Mouse (Mus musculus): ENCODE data around the gene Pnn. TPM values are rescaled to one million over a fixed set of nuclear protein-coding genes. Genes with fewer than 3 reads are reported as not detected.

Gene Pnn
- polyA plus RNA-seq, 1 experiment = 34.0 TPM

DNA sequence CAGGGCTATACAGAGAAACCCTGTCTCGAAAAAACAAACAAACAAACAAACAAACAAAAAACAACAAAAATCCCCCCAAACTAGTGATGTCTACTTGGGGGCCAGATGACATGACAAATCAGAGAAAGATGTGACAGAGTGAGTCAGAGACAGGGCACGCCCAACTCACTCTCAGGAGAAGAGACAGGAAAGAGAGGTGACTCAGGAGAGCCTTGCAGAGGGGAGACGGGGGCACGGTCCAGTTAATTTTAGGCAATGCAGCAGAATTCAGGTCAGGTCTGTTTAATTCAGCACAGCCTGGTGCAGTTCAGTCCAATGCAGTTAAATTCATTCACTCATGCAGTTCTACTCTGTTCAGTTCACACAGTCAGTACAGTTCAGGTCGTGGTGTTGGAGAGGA, 19.5 kb downstream of the Pnn start:
- no peak for TF ChIP-seq CTCF (IDR thresholded peaks at IDR 0.05; ENCODE audit: borderline replicate concordance, control insufficient read depth, extremely low read depth, insufficient read depth, low read length, poor library complexity)
- TF ChIP-seq POLR2A (IDR thresholded peaks at IDR 0.05; ENCODE audit: control insufficient read depth, extremely low read depth, insufficient read depth, low read length, poor library complexity) = no peak
- H3K36me3 ChIP-seq (ENCODE audit: control insufficient read depth, insufficient read depth, low read length) = no peaks in the 10 kb centered on the region
- WGBS = 86% methylated on average over 5 of the region's 5 CpGs
- DNase-seq = no peak
- no peaks in the 10 kb centered on the region for H3K4me1 ChIP-seq (replicated peaks; ENCODE audit: control insufficient read depth, insufficient read depth, low read length)
- no peak overlapping the region for H3K27ac ChIP-seq (ENCODE audit: control insufficient read depth, insufficient read depth, low read length)
- H3K27me3 ChIP-seq (ENCODE audit: control insufficient read depth, insufficient read depth, low read length) = no peaks in the 10 kb centered on the region
- H3K4me3 ChIP-seq (ENCODE audit: control insufficient read depth, insufficient read depth, low read length) = no peak overlapping the region

- TF ChIP-seq CTCF (IDR thresholded peaks at IDR 0.05; ENCODE audit: borderline replicate concordance, control insufficient read depth, extremely low read depth, insufficient read depth, low read length, poor library complexity) (no peak), POLR2A (IDR thresholded peaks at IDR 0.05; ENCODE audit: control insufficient read depth, extremely low read depth, insufficient read depth, low read length, poor library complexity) (no peak)
- 74% methylated on average over 2 of the region's 2 CpGs for WGBS
- no peak overlapping the region for H3K4me3 ChIP-seq (ENCODE audit: control insufficient read depth, insufficient read depth, low read length)
These were observed 26.9 kb downstream of the Pnn start for GRCm38 (mm10) chr12:59093543-59093942.

GRCm38 (mm10) chr12:59095104-59096025, 28.7 kb downstream of the Pnn start, which contains the start of gene Mia2:
Mia2 (plus strand) TSS chr12:59095799.
- Histone ChIP-seq H3K27me3 (ENCODE audit: control insufficient read depth, insufficient read depth, low read length) (no peaks in the 10 kb centered on the region), H3K36me3 (ENCODE audit: control insufficient read depth, insufficient read depth, low read length) (no peaks in the 10 kb centered on the region), H3K4me1 (replicated peaks; ENCODE audit: control insufficient read depth, insufficient read depth, low read length) (no peaks in the 10 kb centered on the region), H3K4me3 (ENCODE audit: control insufficient read depth, insufficient read depth, low read length) (no peak within 1 kb of the TSS), H3K27ac (ENCODE audit: control insufficient read depth, insufficient read depth, low read length) (no peak within 1 kb of the TSS)
- TF ChIP-seq POLR2A (IDR thresholded peaks at IDR 0.05; ENCODE audit: control insufficient read depth, extremely low read depth, insufficient read depth, low read length, poor library complexity) = no peak
- no peak for TF ChIP-seq CTCF (IDR thresholded peaks at IDR 0.05; ENCODE audit: borderline replicate concordance, control insufficient read depth, extremely low read depth, insufficient read depth, low read length, poor library complexity)
- WGBS = 96% methylated on average over 19 of the region's 19 CpGs
- DNase-seq = no peak

More at GRCm38 (mm10) chr12:59093543-59093942, 26.9 kb downstream of the Pnn start:
- Histone ChIP-seq H3K27ac (ENCODE audit: control insufficient read depth, insufficient read depth, low read length) (no peak overlapping the region), H3K27me3 (ENCODE audit: control insufficient read depth, insufficient read depth, low read length) (no peaks in the 10 kb centered on the region), H3K36me3 (ENCODE audit: control insufficient read depth, insufficient read depth, low read length) (no peaks in the 10 kb centered on the region), H3K4me1 (replicated peaks; ENCODE audit: control insufficient read depth, insufficient read depth, low read length) (no peaks in the 10 kb centered on the region)
- no peak for DNase-seq

DNA sequence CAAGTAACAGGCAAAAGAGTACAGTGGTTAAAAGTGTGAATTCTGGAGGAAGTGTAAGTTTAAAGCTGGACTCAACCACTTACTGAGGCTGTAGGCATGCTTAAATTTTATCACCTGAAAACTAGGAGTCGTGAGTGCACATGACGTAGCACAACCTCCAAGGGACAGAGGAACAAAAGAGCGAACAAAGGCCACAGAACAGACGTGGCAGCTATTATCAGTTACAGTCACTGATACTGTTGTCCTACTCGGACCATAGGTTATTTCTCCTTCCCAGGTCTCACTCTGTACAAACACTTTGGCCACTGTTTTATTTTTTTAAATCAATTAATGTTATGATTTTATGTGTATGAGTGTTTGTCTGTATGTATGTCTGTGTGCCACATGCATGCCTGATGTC, 38.1 kb downstream of the Pnn start:
- no peak overlapping the region for H3K27ac ChIP-seq (ENCODE audit: control insufficient read depth, insufficient read depth, low read length)
- 94% methylated on average over 5 of the region's 5 CpGs for WGBS

GRCm38 (mm10) chr12:59105914-59106313, 39.2 kb downstream of the Pnn start:
- Histone ChIP-seq H3K27ac (ENCODE audit: control insufficient read depth, insufficient read depth, low read length) (no peak overlapping the region), H3K27me3 (ENCODE audit: control insufficient read depth, insufficient read depth, low read length) (no peaks in the 10 kb centered on the region), H3K4me1 (replicated peaks; ENCODE audit: control insufficient read depth, insufficient read depth, low read length) (no peaks in the 10 kb centered on the region), H3K36me3 (ENCODE audit: control insufficient read depth, insufficient read depth, low read length) (no peaks in the 10 kb centered on the region), H3K4me3 (ENCODE audit: control insufficient read depth, insufficient read depth, low read length) (no peak overlapping the region)
- 90% methylated on average over 6 of the region's 6 CpGs for WGBS
- DNase-seq = no peak
- TF ChIP-seq POLR2A (IDR thresholded peaks at IDR 0.05; ENCODE audit: control insufficient read depth, extremely low read depth, insufficient read depth, low read length, poor library complexity) = no peak
- TF ChIP-seq CTCF (IDR thresholded peaks at IDR 0.05; ENCODE audit: borderline replicate concordance, control insufficient read depth, extremely low read depth, insufficient read depth, low read length, poor library complexity) = no peak

More for the DNA sequence above, 38.1 kb downstream of the Pnn start:
- Histone ChIP-seq H3K4me3 (ENCODE audit: control insufficient read depth, insufficient read depth, low read length) (no peak overlapping the region), H3K4me1 (replicated peaks; ENCODE audit: control insufficient read depth, insufficient read depth, low read length) (no peaks in the 10 kb centered on the region), H3K27me3 (ENCODE audit: control insufficient read depth, insufficient read depth, low read length) (no peaks in the 10 kb centered on the region), H3K36me3 (ENCODE audit: control insufficient read depth, insufficient read depth, low read length) (no peaks in the 10 kb centered on the region)
- DNase-seq = no peak
- TF ChIP-seq POLR2A (IDR thresholded peaks at IDR 0.05; ENCODE audit: control insufficient read depth, extremely low read depth, insufficient read depth, low read length, poor library complexity) (no peak), CTCF (IDR thresholded peaks at IDR 0.05; ENCODE audit: borderline replicate concordance, control insufficient read depth, extremely low read depth, insufficient read depth, low read length, poor library complexity) (no peak)

DNA sequence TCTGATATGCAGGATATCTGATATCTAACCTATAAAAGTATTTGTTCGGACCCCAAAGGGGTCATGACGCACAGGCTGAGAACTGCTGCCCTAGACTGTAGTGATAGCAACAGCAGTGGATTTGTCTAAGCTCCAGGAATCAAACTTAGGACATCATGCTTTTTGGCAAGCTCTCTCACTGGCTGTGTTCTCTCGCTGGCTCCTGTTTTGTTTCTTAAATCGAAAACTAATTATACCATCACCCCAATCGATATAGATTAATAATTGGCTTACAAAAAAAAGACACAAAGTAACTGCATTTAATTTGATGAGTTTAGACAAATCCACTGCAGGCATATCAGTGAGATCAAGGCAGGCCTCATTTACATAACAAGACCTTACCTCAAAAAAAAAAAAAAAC, 39.8 kb downstream of the Pnn start:
- Histone ChIP-seq H3K27me3 (ENCODE audit: control insufficient read depth, insufficient read depth, low read length) (no peaks in the 10 kb centered on the region), H3K36me3 (ENCODE audit: control insufficient read depth, insufficient read depth, low read length) (no peaks in the 10 kb centered on the region), H3K4me1 (replicated peaks; ENCODE audit: control insufficient read depth, insufficient read depth, low read length) (no peaks in the 10 kb centered on the region), H3K4me3 (ENCODE audit: control insufficient read depth, insufficient read depth, low read length) (no peak overlapping the region), H3K27ac (ENCODE audit: control insufficient read depth, insufficient read depth, low read length) (no peak overlapping the region)
- DNase-seq = no peak
- 91% methylated on average over 5 of the region's 5 CpGs for whole genome bisulfite sequencing
- no peak for TF ChIP-seq POLR2A (IDR thresholded peaks at IDR 0.05; ENCODE audit: control insufficient read depth, extremely low read depth, insufficient read depth, low read length, poor library complexity)
